Mouse (Mus musculus) MEL (cell line): Measurements from ENCODE around the gene Dennd2c. TPM values are rescaled to one million over a fixed set of nuclear protein-coding genes. Genes with fewer than 3 reads are reported as not detected.
A peak's percentile ranks its signal among the peaks of the same experiment; 100 is the strongest.

Experiments
- DNase-seq: peaks from one replicate; pipeline ENCODE4 v3.0.0; 2011; ENCODE audit warnings: low read depth, low spot score
- H3K27ac ChIP-seq: 2 replicates; pipeline ENCODE4 v1.5.1; 2012; ENCODE audit warnings: low read depth, mild to moderate bottlenecking, control low read depth, low read length, moderate library complexity; ENCODE audit not compliant: control insufficient read depth
- H3K27me3 ChIP-seq, 2 experiments: fragments of 150-350 bp in 1 of 2; sonication (generic) in 1 of 2; 2 replicates each; pipeline ENCODE4 v1.6.1; 2012; ENCODE audit warnings: low read length in 2 of 2, mild to moderate bottlenecking in 2 of 2, improper control_type of control experiment in 1 of 2, moderate library complexity in 1 of 2; ENCODE audit not compliant: insufficient read depth in 2 of 2, control insufficient read depth in 1 of 2
- H3K36me3 ChIP-seq, 2 experiments: 2 replicates each; pipeline ENCODE4 v1.6.1; 2012 to 2014; ENCODE audit warnings: low read length in 2 of 2, improper control_type of control experiment in 1 of 2, inconsistent platforms in 1 of 2, mild to moderate bottlenecking in 1 of 2; ENCODE audit not compliant: insufficient read depth in 2 of 2, control insufficient read depth in 1 of 2
- H3K4me1 ChIP-seq, 2 experiments: fragments of 150-350 bp in 1 of 2; sonication (generic) in 1 of 2; 2 replicates each; pipeline ENCODE4 v1.6.1; 2012; ENCODE audit warnings: low read length in 2 of 2, improper control_type of control experiment in 1 of 2, mild to moderate bottlenecking in 1 of 2; ENCODE audit not compliant: insufficient read depth in 2 of 2, control insufficient read depth in 1 of 2
- H3K4me3 ChIP-seq, 2 experiments: fragments of 150-350 bp in 1 of 2; sonication (generic) in 1 of 2; 2 replicates each; pipeline ENCODE4 v1.5.1; 2012; ENCODE audit warnings: low read depth in 2 of 2, low read length in 2 of 2, mild to moderate bottlenecking in 2 of 2, moderate library complexity in 2 of 2, control low read depth in 1 of 2, improper control_type of control experiment in 1 of 2; ENCODE audit not compliant: control insufficient read depth in 1 of 2, insufficient read depth in 1 of 2
- H3K79me2 ChIP-seq: 2 replicates; pipeline ENCODE4 v1.6.1; 2012; ENCODE audit warnings: mild to moderate bottlenecking, low read length, moderate library complexity; ENCODE audit not compliant: control insufficient read depth, poor library complexity, insufficient read depth
- H3K9ac ChIP-seq: 2 replicates; pipeline ENCODE4 v1.6.1; 2012; ENCODE audit warnings: low read depth, mild to moderate bottlenecking, control low read depth, low read length, moderate library complexity; ENCODE audit not compliant: control insufficient read depth, poor library complexity, severe bottlenecking
- H3K9me3 ChIP-seq: fragments of 150-350 bp; sonication (generic); replicated peaks from 2 replicates; pipeline ENCODE4 v1.6.1; 2012; ENCODE audit warnings: mild to moderate bottlenecking, low read length, improper control_type of control experiment, moderate library complexity; ENCODE audit not compliant: insufficient read depth
- BHLHE40 ChIP-seq: IDR thresholded peaks from 2 replicates; pipeline ENCODE4 v1.6.1; 2012; ENCODE audit warnings: low read depth, mild to moderate bottlenecking, inconsistent platforms, low read length, improper control_type of control experiment, borderline replicate concordance
- CHD1 ChIP-seq: IDR thresholded peaks from 2 replicates; pipeline ENCODE4 v1.6.1; 2012; ENCODE audit warnings: low read depth, mild to moderate bottlenecking, inconsistent platforms, low read length, improper control_type of control experiment
- ELF1 ChIP-seq: IDR thresholded peaks from 2 replicates; pipeline ENCODE4 v1.6.1; 2014; ENCODE audit warnings: low read depth, mild to moderate bottlenecking, inconsistent platforms, low read length, improper control_type of control experiment, moderate library complexity
- EP300 ChIP-seq, 2 experiments: IDR thresholded peaks; 2 replicates each; pipeline ENCODE4 v1.6.1; 2011; ENCODE audit warnings: improper control_type of control experiment in 2 of 2, low read length in 2 of 2, low read depth in 1 of 2, mild to moderate bottlenecking in 1 of 2
- ETS1 ChIP-seq: IDR thresholded peaks from 2 replicates; pipeline ENCODE4 v1.6.1; 2012; ENCODE audit warnings: low read depth, mild to moderate bottlenecking, inconsistent platforms, low read length, improper control_type of control experiment, moderate library complexity
- GATA1 ChIP-seq: IDR thresholded peaks from 2 replicates; pipeline ENCODE4 v1.6.1; 2011; ENCODE audit warnings: low read depth, low read length, improper control_type of control experiment
- KAT2A ChIP-seq: conservative IDR thresholded peaks from 2 replicates; pipeline ENCODE4 v1.6.1; 2012; ENCODE audit warnings: low read depth, low read length, improper control_type of control experiment, inconsistent platforms
- MAFK ChIP-seq: IDR thresholded peaks from 2 replicates; pipeline ENCODE4 v1.6.1; 2011; ENCODE audit warnings: low read depth, mild to moderate bottlenecking, low read length, improper control_type of control experiment, borderline replicate concordance
- MAX ChIP-seq: IDR thresholded peaks from 2 replicates; pipeline ENCODE4 v1.6.1; 2011; ENCODE audit warnings: low read length, improper control_type of control experiment
- MAZ ChIP-seq: IDR thresholded peaks from 2 replicates; pipeline ENCODE4 v1.6.1; 2012; ENCODE audit warnings: low read depth, mild to moderate bottlenecking, inconsistent platforms, low read length, improper control_type of control experiment
- MEF2A ChIP-seq: IDR thresholded peaks from 2 replicates; pipeline ENCODE4 v1.6.1; 2014; ENCODE audit warnings: low read depth, mild to moderate bottlenecking, inconsistent platforms, low read length, improper control_type of control experiment; ENCODE audit not compliant: poor library complexity, insufficient replicate concordance, severe bottlenecking; ENCODE audit errors: extremely low read depth
- MXI1 ChIP-seq: IDR thresholded peaks from 2 replicates; pipeline ENCODE4 v1.6.1; 2011; ENCODE audit warnings: mild to moderate bottlenecking, low read depth, low read length, improper control_type of control experiment
- MYB ChIP-seq: IDR thresholded peaks from 2 replicates; pipeline ENCODE4 v1.6.1; 2011; ENCODE audit warnings: mild to moderate bottlenecking, low read depth, low read length, improper control_type of control experiment
- MYC ChIP-seq: IDR thresholded peaks from 2 replicates; pipeline ENCODE4 v1.6.1; 2011; ENCODE audit warnings: low read depth, mild to moderate bottlenecking, low read length, improper control_type of control experiment, moderate library complexity
- NELFE ChIP-seq: IDR thresholded peaks from 2 replicates; pipeline ENCODE4 v1.6.1; 2011; ENCODE audit warnings: low read depth, low read length, improper control_type of control experiment
- POLR2AphosphoS2 ChIP-seq: IDR thresholded peaks from 2 replicates; pipeline ENCODE4 v1.6.1; 2011; ENCODE audit warnings: low read length, improper control_type of control experiment
- POLR2AphosphoS5 ChIP-seq: IDR thresholded peaks from 2 replicates; pipeline ENCODE4 v1.6.1; 2012; ENCODE audit warnings: low read depth, borderline replicate concordance, mild to moderate bottlenecking, inconsistent platforms, low read length, moderate library complexity, mixed read lengths
- SIN3A ChIP-seq: IDR thresholded peaks from 2 replicates; pipeline ENCODE4 v1.6.1; 2012; ENCODE audit warnings: low read length, improper control_type of control experiment, inconsistent platforms
- SMC3 ChIP-seq: IDR thresholded peaks from 2 replicates; pipeline ENCODE4 v1.6.1; 2011; ENCODE audit warnings: low read depth, low read length, improper control_type of control experiment
- TAL1 ChIP-seq: IDR thresholded peaks from 2 replicates; pipeline ENCODE4 v1.6.1; 2012; ENCODE audit warnings: mild to moderate bottlenecking, inconsistent platforms, low read length, moderate library complexity, mixed read lengths
- TCF12 ChIP-seq: IDR thresholded peaks from 2 replicates; pipeline ENCODE4 v1.6.1; 2014; ENCODE audit warnings: low read depth, mild to moderate bottlenecking, inconsistent platforms, low read length, improper control_type of control experiment, moderate library complexity
- UBTF ChIP-seq: IDR thresholded peaks from 2 replicates; pipeline ENCODE4 v1.6.1; 2012; ENCODE audit warnings: low read depth, mild to moderate bottlenecking, inconsistent platforms, low read length, improper control_type of control experiment, moderate library complexity, borderline replicate concordance; ENCODE audit not compliant: insufficient read depth
- ZC3H11A ChIP-seq: IDR thresholded peaks from 2 replicates; pipeline ENCODE4 v1.6.1; 2012; ENCODE audit warnings: low read depth, mild to moderate bottlenecking, inconsistent platforms, low read length, improper control_type of control experiment
- polyA plus RNA-seq, 2 experiments: library from polyadenylated mRNA; stranded (reverse) in 1 of 2; unstranded in 1 of 2; fragments of >175 nt in 1 of 2; fragments of >200 nt in 1 of 2; gene quantifications; 2 replicates each; pipeline versions ENCODE4 v1.2.1 to v1.2.4; 2012; ENCODE audit warnings: low replicate concordance in 2 of 2, low read depth in 1 of 2; ENCODE audit not compliant: insufficient read length in 2 of 2, insufficient read depth in 1 of 2, missing spikeins in 1 of 2
- total RNA-seq: library from RNA; depleted of rRNA; stranded (reverse); fragments of 300-350 nt; gene quantifications from 2 replicates; pipeline ENCODE4 v1.2.3, GENCODE M21; 2012

Gene Dennd2c
- total and polyA plus RNA-seq, 3 experiments = 5.0 to 8.0 TPM; not detected in 1

DNA sequence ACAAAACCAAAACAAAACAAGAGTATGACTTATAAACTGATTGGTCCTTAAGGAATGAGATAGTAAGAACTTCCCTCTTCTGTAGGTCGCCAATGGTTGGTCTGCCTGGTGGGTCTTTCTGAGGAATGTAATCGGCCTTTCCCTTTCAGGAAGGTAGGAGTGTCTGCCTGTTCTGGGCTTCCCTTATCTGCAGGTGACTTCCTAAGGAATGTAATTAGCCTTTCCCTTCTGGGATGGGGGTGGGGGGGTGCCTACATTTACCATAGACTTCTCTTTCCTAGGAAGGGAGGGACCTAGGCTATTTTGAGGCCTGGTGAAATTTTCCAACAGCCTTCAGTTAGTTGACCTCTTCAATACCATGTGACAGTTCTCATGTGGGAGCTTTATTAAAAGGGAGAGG lies 108.7 kb downstream of the Dennd2c start:
- no peak overlapping the region for H3K27ac ChIP-seq
- H3K9me3 ChIP-seq = 0 out of 2 replicates have a peak, but pooled peaks cover 2% of the 10 kb centered on the region
- no peak overlapping the region for H3K9ac ChIP-seq
- H3K79me2 ChIP-seq = no peaks in the 10 kb centered on the region
- TF ChIP-seq SIN3A = no peak
- TF ChIP-seq NELFE = no peak
- no peak for TF ChIP-seq EP300 (IDR thresholded peaks at IDR 0.05; ENCODE audit: low read depth in 1 of 2, low read length in 2 of 2)
- TF ChIP-seq ZC3H11A = no peak
- TF ChIP-seq ELF1 = no peak
- TF ChIP-seq CHD1 = no peak
- no peak for TF ChIP-seq KAT2A
- no peak for TF ChIP-seq MAZ
- no peak for TF ChIP-seq POLR2AphosphoS5
- TF ChIP-seq MEF2A = no peak
- TF ChIP-seq TCF12 = no peak
- TF ChIP-seq UBTF = no peak
- no peak for TF ChIP-seq SMC3
- TF ChIP-seq MXI1 = no peak
- no peak for TF ChIP-seq ETS1
- no peak for TF ChIP-seq GATA1
- no peak for TF ChIP-seq MAX
- TF ChIP-seq MYC = no peak
- TF ChIP-seq MYB = no peak
- TF ChIP-seq, all 39 proteins: peak for 0
- Histone ChIP-seq H3K4me3 (no peak overlapping the region), H3K27me3 (no peaks in the 10 kb centered on the region), H3K36me3 (peaks cover 0 to 3% of the 10 kb centered on the region in 2 experiments; a peak in 2 of 4 replicates), H3K4me1 (peaks cover 6 to 16% of the 10 kb centered on the region in 2 experiments)
- peak; percentile 11 for DNase-seq

DNA sequence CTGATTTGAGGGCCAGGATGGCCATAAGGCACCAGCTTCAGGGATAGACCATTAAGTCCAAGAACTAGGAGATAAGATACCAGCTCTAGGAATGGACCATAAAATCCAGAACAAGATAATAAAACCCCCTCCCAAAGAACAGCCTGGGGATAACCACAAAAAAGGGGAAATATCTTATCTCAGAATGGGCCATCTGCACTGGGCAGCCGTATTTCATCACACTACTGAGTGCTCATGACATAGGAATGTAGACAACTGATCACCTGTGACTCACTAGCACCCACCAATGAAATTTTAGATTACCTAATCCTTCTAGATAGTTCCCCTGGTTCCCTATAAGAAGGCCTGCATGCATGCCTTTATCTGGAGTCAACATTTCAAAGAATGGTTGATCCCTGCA lies 109.7 kb downstream of the Dennd2c start:
- Histone ChIP-seq H3K36me3 (peaks cover 0 to 3% of the 10 kb centered on the region in 2 experiments; a peak in 2 of 4 replicates), H3K9me3 (0 out of 2 replicates have a peak, but pooled peaks cover 2% of the 10 kb centered on the region), H3K4me3 (no peak overlapping the region), H3K27ac (0 out of 2 replicates have a peak overlapping the region, but pooled peaks have one; percentile 17), H3K9ac (no peak overlapping the region), H3K4me1 (peaks cover 6 to 16% of the 10 kb centered on the region in 2 experiments), H3K79me2 (no peaks in the 10 kb centered on the region), H3K27me3 (no peaks in the 10 kb centered on the region)
- peak; percentile 53 for DNase-seq
- no peak for TF ChIP-seq MXI1
- TF ChIP-seq GATA1 = peak; percentile 72
- peak; percentile 95 for TF ChIP-seq ETS1
- TF ChIP-seq EP300 (IDR thresholded peaks at IDR 0.05; ENCODE audit: low read depth in 1 of 2, low read length in 2 of 2) = peak; percentile 73 to 74
- peak; percentile 62 for TF ChIP-seq TAL1
- TF ChIP-seq POLR2AphosphoS2 = no peak
- 0 out of 2 replicates have a peak, but pooled peaks have one; percentile 36 for TF ChIP-seq MAZ
- no peak for TF ChIP-seq MAFK
- peak; percentile 78 for TF ChIP-seq TCF12
- no peak for TF ChIP-seq MEF2A
- 0 out of 2 replicates have a peak, but pooled peaks have one; percentile 19 for TF ChIP-seq MYB
- TF ChIP-seq SIN3A = 0 out of 2 replicates have a peak, but pooled peaks have one; percentile 27
- TF ChIP-seq BHLHE40 = no peak
